Mouse (Mus musculus) lung, postnatal 0 days (tissue): ENCODE data around the gene Chdh. TPM values are rescaled to one million over a fixed set of nuclear protein-coding genes. Genes with fewer than 3 reads are reported as not detected.
A peak's percentile ranks its signal among the peaks of the same experiment; 100 is the strongest.

Experiments used
- ATAC-seq: fragments of 200-750 bp; cut with Nextera tagmentation; 2 replicates; pipeline ENCODE4 v1.8.0; 2017; ENCODE audit warnings: moderate library complexity
- DNase-seq: peaks from one replicate; pipeline ENCODE4 v3.0.0-alpha.2; 2016; ENCODE audit warnings: low spot score
- H3K27ac ChIP-seq: fragments of 300-500 bp; sonication (generic); 2 replicates; pipeline ENCODE4 v1.5.1; 2014; ENCODE audit warnings: antibody characterized with exemption, mild to moderate bottlenecking, low read length, mixed read lengths
- H3K27me3 ChIP-seq: fragments of 300-500 bp; sonication (generic); replicated peaks from 2 replicates; pipeline ENCODE4 v1.6.1; 2014; ENCODE audit warnings: low read length, mixed read lengths; ENCODE audit not compliant: insufficient read depth
- H3K36me3 ChIP-seq: fragments of 300-500 bp; sonication (generic); 2 replicates; pipeline ENCODE4 v1.6.1; 2014; ENCODE audit warnings: low read length, mixed read lengths; ENCODE audit not compliant: insufficient read depth
- H3K4me1 ChIP-seq: fragments of 300-500 bp; sonication (generic); 2 replicates; pipeline ENCODE4 v1.6.1; 2014; ENCODE audit warnings: antibody characterized with exemption, low read depth, low read length, mixed read lengths; ENCODE audit not compliant: insufficient read depth
- H3K4me2 ChIP-seq: fragments of 300-500 bp; sonication (generic); replicated peaks from 2 replicates; pipeline ENCODE4 v1.6.1; 2014; ENCODE audit warnings: low read depth, mild to moderate bottlenecking, low read length, moderate library complexity, mixed read lengths
- H3K4me3 ChIP-seq: fragments of 300-500 bp; sonication (generic); 2 replicates; pipeline ENCODE4 v1.5.1; 2014; ENCODE audit warnings: low read depth, low read length
- H3K9ac ChIP-seq: fragments of 300-500 bp; sonication (generic); replicated peaks from 2 replicates; pipeline ENCODE4 v1.6.1; 2014; ENCODE audit warnings: low read depth, mild to moderate bottlenecking
- H3K9me3 ChIP-seq: fragments of 300-500 bp; sonication (generic); 2 replicates; pipeline ENCODE4 v1.6.1; 2016; ENCODE audit warnings: low read length, mixed read lengths
- CTCF ChIP-seq: IDR thresholded peaks from 2 replicates; pipeline ENCODE4 v1.5.1; 2016; ENCODE audit warnings: antibody characterized with exemption, mild to moderate bottlenecking
- EP300 ChIP-seq: IDR thresholded peaks from 2 replicates; pipeline ENCODE4 v1.6.1; 2016; ENCODE audit warnings: antibody characterized with exemption, mild to moderate bottlenecking, control low read depth
- WGBS: fragments of 180-500 bp; shearing (Covaris S2); extraction: QIAGEN DNeasy Blood & Tissue Kit; methylation state at CpG from one replicate; pipeline ENCODE4 v1.1.7; 2014; 5-methylcytosine and 5-hydroxymethylcytosine counted together
- polyA plus RNA-seq: library from polyadenylated mRNA; unstranded; fragments of >200 nt; fragmentation: Nextera tagmentation; extraction: Ambion mirVana; gene quantifications from 2 replicates; pipeline ENCODE4 v1.2.1, GENCODE M21; 2015

Chdh gene
- polyA plus RNA-seq, 1 experiment from 2014 or later, result 0.80 TPM

GRCm38 (mm10) chr14:30018846-30019245, 10.0 kb downstream of the Chdh start:
- no peaks in the 10 kb centered on the region for H3K4me1 ChIP-seq
- H3K27ac ChIP-seq, result no peak overlapping the region
- DNase-seq (no peak), ATAC-seq (no peak)
- no peak overlapping the region for H3K4me2 ChIP-seq
- H3K4me3 ChIP-seq, result no peak overlapping the region
- H3K9ac ChIP-seq, result no peak overlapping the region
- 91% methylated on average over 6 of the region's 6 CpGs for WGBS
- H3K9me3 ChIP-seq, result no peaks in the 10 kb centered on the region
- TF ChIP-seq EP300 (no peak), CTCF (no peak)
- H3K27me3 ChIP-seq, result no peaks in the 10 kb centered on the region
- no peaks in the 10 kb centered on the region for H3K36me3 ChIP-seq

GRCm38 (mm10) chr14:30019375-30019774, 10.6 kb downstream of the Chdh start:
- TF ChIP-seq EP300 (no peak), CTCF (no peak)
- Histone ChIP-seq H3K9ac (no peak overlapping the region), H3K36me3 (no peaks in the 10 kb centered on the region), H3K4me3 (no peak overlapping the region), H3K4me2 (no peak overlapping the region), H3K27me3 (no peaks in the 10 kb centered on the region), H3K4me1 (no peaks in the 10 kb centered on the region), H3K9me3 (no peaks in the 10 kb centered on the region), H3K27ac (no peak overlapping the region)
- DNase-seq (no peak), ATAC-seq (no peak)
- WGBS, result 97% methylated on average over 8 of the region's 8 CpGs

GRCm38 (mm10) chr14:30019792-30020575, 11.2 kb downstream of the Chdh start:
- Histone ChIP-seq H3K4me2 (no peak overlapping the region), H3K36me3 (no peaks in the 10 kb centered on the region), H3K4me1 (no peaks in the 10 kb centered on the region), H3K9me3 (no peaks in the 10 kb centered on the region), H3K9ac (no peak overlapping the region), H3K27ac (no peak overlapping the region), H3K4me3 (no peak overlapping the region), H3K27me3 (no peaks in the 10 kb centered on the region)
- DNase-seq, result no peak
- WGBS, result 67% methylated on average over 9 of the region's 9 CpGs
- no peak for ATAC-seq
- TF ChIP-seq EP300 (no peak), CTCF (no peak)

GRCm38 (mm10) chr14:30022471-30022870, 13.6 kb downstream of the Chdh start:
- WGBS, result 85% methylated on average over 6 of the region's 6 CpGs
- H3K4me2 ChIP-seq, result no peak overlapping the region
- H3K9me3 ChIP-seq, result no peaks in the 10 kb centered on the region
- no peak overlapping the region for H3K27ac ChIP-seq
- no peak for TF ChIP-seq EP300
- no peak for TF ChIP-seq CTCF
- no peaks in the 10 kb centered on the region for H3K36me3 ChIP-seq
- H3K4me1 ChIP-seq, result no peaks in the 10 kb centered on the region
- no peak overlapping the region for H3K9ac ChIP-seq
- DNase-seq (no peak), ATAC-seq (no peak)
- no peaks in the 10 kb centered on the region for H3K27me3 ChIP-seq
- no peak overlapping the region for H3K4me3 ChIP-seq

GRCm38 (mm10) chr14:30024387-30024786, 15.6 kb downstream of the Chdh start:
- DNase-seq (no peak), ATAC-seq (no peak)
- H3K9ac ChIP-seq, result no peak overlapping the region
- H3K36me3 ChIP-seq, result no peaks in the 10 kb centered on the region
- H3K27me3 ChIP-seq, result no peaks in the 10 kb centered on the region
- no peak overlapping the region for H3K4me2 ChIP-seq
- no peaks in the 10 kb centered on the region for H3K4me1 ChIP-seq
- 22% methylated on average over 7 of the region's 7 CpGs for WGBS
- no peak overlapping the region for H3K27ac ChIP-seq
- H3K4me3 ChIP-seq, result no peak overlapping the region
- TF ChIP-seq EP300 (no peak), CTCF (no peak)
- H3K9me3 ChIP-seq, result no peaks in the 10 kb centered on the region

- peak; percentile 12 for DNase-seq
- TF ChIP-seq CTCF (peak; percentile 59), EP300 (no peak)
- H3K4me3 ChIP-seq, result no peak overlapping the region
Measured at GRCm38 (mm10) chr14:30027378-30027777, 18.6 kb downstream of the Chdh start.

More at GRCm38 (mm10) chr14:30027378-30027777, 18.6 kb downstream of the Chdh start:
- Histone ChIP-seq H3K36me3 (no peaks in the 10 kb centered on the region), H3K9me3 (no peaks in the 10 kb centered on the region), H3K9ac (no peak overlapping the region), H3K27ac (no peak overlapping the region), H3K27me3 (no peaks in the 10 kb centered on the region), H3K4me1 (no peaks in the 10 kb centered on the region), H3K4me2 (no peak overlapping the region)
- ATAC-seq, result no peak
- WGBS, result 25% methylated on average over 2 of the region's 2 CpGs
